Mouse (Mus musculus) urinary bladder, adult 18-20 months (tissue): ENCODE measurements around the gene Vsig2.

Experiments used
- DNase-seq, 2 experiments: peaks; one replicate each; pipeline ENCODE4 v3.0.0; 2022; ENCODE audit warnings: low spot score in 2 of 2, mixed read lengths in 2 of 2

Gene Vsig2

DNA sequence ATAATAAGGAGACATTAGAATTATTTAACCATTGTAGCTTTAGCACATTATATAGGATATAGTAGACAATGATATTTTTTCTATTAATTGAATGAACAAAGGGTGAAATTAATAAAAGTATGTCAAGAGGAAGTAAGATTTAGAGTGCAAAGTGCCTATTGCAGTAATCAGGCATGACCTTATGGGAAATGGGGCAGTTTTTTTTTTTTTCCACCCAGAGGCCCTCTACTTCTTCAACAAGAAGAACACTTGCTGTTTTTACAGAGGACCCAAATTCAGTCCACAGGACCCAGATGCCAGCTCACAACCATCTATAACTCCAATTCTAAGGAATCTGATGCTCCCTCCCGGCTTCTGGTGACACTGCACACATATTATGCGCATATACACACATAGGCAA is 21.6 kb downstream of the Vsig2 start:
- no peak for DNase-seq

DNA sequence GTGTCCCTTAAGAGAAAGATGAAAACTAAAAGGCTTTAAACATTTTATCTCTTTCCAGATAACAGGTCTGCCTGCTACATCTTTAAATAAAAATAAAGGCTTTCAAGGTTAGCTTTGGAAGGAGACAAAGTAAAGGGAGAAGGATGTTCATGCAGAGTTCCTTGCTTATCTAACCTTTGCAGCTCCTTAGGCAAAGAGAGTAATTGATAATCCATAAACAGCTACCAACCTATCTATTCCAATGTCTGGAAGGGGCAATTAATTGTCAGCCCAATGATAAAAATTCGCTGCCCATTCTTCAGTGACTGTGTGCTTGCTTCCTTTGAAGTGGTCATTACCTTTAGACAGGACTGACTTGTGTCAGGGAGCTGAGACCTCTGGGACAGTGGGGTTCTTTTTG is 24.8 kb downstream of the Vsig2 start:
- no peak for DNase-seq

DNA sequence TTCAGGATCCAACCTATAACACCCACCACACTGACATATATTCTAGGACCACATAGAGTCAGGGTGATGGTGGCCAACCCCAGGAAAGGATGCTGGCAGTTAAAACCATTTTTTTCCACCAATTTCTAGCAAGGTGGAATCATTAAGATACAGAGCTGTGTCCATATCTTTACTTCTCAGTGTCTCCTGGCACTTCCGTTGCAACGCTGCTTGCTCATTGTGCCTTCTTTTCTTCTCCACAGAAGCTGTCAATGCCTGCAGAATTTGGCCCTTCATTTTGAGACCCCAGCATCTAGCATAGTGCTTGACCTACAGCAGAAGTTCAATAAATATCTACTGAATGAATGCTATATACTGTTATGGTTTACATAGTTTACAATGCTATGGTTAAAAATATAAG is 28.0 kb downstream of the Vsig2 start:
- no peak for DNase-seq

DNA sequence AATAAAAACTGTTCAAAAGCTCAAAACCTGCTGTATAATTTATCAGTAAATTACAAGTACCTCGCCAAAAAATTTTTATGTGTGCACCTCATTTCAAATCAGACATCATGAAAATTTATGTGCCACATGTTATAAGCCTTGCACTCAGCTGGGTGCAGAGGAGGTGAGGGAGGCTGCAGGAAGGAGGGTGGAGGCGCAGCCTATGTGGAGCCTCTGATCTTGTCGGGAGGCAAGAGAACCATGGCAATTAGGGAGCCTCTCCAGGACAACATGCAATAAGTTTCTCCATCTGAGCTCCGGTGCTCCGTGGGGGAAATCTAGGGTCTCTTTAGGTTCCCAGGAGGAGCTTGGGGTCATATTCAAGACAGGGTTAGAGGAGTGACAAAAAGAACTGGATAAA is 28.4 kb downstream of the Vsig2 start:
- no peak for DNase-seq

DNA sequence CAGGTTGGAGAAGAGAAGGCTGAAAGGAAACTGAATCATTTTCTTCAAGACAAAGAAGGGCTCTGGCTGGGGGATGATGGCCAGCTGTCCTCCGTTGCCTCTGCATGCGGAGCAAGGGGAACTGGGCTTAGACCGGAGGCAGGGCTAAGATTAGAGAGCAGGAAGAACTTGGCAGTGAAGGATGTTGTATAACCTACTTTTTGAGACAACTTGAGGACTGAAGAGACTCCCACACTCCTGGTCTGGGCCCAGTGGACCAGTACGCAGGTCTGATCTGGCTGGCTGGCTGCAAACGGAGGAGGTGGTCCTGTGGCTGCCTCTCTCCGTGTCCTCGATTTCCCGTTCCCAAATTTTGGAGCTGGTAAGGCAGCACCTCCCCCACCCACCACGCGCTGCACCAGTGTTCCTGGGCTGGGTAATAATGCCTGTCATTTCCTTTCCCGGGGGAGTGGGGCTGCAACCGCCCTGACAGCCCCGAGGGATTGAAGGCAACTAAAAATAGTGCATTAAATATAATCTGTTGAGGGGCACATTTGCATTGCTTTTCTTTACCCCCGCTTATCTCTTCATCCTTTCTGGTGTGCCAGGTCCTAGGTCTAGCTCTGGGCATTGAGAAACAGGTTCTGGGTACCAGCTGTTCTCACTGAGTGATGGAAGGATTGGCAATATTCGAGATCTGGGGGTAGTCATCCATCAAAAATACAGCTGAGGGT is 29.0 kb downstream of the Vsig2 start:
- DNase-seq, result no peak

DNA sequence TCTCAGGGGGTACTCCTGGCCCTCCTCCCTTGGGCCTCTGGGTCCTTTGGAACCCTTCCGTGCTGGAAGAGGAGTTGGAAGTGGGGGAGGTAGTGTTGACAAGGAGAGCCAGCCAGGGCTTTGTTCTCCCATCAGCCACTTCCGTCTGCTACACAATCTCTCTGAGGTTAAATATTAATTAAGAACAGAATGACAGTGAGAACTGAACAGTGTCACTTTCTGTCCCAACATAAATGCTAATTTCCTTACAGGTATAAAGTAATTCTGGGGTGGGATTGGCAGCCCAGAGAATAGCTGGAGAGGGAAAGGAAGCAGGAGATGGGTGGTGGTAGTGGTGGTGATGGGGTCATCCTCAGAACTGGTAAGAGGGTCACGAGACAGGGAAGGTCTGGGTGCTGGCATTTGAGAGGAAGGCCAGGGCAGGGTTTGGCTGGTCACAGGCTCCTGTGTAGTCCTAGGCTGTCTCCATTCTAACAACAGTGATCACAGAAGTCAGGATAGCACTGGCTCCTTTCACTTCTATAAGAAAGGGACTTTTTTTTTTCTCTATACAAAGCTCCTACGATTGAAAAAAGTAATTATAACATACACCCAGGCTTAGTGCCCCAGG is 29.7 kb downstream of the Vsig2 start:
- DNase-seq, result no peak

DNA sequence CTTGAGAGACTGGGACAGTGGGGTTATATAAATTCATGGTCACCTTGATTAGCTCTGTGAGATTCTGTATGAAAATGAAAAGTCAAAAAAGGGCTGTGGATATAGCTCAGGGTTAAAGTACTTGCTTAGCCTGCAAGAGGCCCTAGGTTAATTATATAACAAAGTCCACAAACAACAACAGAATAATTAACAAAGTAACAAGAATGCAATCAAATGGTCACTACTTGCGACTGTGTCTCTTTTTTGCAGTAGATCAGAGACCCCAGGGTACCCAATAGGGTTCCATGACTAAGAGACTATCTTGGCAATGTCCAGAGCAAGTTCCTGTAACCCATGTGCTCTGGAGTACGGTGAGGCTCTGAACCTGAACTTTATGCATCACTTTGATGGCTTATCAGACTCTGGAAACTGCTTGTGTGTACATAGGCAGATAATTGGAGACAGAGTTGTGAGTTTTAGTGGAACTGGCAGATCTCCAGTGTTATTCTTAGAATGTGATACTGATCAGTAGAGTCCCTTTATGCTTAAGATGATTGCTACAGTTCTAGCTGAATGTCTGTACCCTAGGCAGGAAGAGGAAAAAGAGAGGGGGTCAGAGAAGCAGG is 30.3 kb downstream of the Vsig2 start:
- DNase-seq, result no peak

DNA sequence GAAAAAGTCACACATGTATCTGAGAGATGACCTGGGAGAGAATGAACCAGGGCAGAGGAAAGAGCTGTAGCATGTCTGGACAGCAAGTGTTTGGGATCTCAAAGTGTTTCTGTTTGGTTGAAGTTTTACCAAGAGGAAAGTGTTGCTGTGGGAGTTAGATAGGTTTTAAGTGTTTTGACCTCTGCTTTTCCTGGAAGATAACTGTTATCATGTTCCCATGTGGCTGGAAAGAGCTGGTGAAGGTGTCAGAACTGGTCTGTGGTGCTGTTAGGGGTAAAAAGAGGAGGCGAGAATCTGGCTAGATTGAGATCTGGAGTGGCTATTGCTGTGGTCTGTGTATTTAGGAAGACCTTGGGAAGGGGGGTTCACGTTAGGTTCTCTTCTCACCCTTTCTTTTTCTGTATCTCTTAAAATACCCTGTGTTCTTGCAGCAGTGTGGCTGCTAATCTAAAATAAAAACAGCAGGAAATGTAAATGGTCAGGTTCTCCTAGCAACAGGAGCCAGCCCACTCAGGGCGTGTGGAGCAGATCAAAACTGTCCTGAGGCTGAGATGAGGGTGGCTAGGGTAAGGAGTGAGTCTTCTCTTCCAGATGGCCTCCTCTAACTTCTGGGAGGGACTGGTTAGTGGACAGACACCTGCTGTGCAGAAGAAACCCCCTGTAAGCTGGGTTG is 33.3 kb downstream of the Vsig2 start:
- no peak for DNase-seq

DNA sequence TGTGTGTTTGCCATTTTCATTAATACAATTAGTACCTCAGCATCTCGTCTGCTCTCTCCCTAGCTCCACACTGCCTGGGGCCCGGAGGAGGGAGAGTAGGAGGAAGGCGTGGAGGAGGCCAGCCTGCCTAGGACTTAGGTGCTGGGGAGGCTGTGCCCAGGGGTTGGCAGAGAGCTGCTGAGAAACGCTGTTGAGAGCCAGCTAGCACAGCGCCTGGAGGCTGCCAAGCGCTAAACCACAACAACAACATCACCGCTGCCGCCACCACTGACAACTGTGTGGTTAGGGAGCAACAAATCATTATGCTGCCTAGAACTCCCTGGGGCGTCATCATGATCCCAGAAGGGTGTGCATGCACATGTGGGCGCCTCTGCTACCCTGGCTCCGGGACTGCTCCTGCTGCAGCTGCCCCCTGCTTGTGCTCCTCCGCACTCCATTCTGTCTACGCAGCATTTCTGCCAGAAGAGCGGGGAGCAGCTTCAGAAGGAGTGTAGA is 37.4 kb downstream of the Vsig2 start:
- DNase-seq, result no peak

DNA sequence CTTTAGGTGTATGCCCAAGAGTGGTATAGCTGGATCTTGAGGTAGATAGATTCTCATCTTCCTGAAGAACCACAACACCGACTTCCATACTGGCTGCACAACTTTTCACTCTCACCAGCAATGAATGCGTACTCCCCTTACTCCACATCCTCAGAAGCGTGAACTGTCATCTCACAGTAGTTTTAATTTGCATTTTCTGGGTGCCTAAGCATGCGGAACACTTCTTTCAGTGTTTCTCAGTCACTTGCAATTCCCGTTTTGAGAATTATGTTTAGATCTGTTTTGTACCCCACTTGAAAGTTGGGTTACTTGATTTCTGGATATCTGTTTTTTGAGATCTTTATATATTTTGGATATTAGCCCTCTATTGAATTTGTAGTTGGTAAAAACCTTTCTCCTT is 44.5 kb downstream of the Vsig2 start:
- DNase-seq, result no peak

DNA sequence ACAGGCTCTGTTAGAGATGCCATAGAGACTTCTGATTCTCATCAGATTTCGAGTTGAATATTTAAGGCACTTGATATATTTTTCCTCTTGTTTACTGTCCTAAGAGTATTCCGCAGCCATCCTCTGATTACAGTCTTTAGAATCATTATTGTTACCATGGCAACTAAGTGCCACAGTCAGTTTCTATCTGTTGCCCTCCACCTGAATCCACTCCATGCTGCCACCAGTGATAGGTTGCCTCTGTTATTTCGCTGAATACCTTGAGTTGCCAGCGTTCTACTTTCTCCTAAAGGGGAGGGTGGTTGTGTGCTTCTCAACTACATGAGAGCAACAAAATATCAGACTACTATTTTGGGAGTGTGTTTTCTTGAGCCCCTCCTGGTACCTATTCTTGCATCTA is 47.7 kb downstream of the Vsig2 start:
- DNase-seq, result no peak

DNA sequence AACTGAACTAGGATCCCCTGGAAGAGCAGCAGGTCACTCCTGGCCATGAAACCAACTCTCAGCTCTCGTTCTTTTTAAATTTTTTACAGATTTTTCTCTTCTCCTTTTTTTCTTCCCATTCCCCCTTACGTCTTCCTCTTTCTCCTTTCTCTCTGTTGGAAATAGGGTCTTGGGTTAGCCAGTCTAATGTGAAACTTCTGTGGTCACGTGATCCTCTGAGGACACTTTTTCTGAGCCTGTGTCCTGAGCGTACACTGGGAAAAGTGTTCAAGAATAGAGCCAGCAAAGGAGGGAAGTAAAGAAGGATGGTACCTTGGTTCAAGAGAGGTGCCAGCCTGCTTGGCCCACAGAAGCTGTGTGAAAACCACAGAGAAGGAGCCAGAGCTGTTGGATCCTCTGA is 51.3 kb downstream of the Vsig2 start:
- DNase-seq, result no peak

DNA sequence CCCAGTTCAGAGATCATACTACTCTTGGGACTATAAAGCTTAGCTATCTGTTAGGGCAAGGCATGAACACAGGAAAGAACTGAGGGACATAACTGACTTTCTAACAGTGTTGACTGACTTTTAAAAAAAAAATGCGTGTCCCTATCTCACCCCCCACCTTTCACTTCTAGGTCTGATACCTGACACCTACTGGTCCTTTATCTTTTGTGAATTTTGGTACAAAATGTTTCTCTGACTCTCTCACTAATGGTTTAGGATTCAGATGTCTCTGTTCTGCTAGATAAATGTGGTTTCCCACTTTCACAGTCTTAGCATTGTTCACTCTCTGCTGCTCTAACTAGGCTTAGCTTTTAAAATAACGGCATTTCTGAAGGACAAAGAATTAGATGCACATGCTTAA is 53.0 kb downstream of the Vsig2 start:
- no peak for DNase-seq

DNA sequence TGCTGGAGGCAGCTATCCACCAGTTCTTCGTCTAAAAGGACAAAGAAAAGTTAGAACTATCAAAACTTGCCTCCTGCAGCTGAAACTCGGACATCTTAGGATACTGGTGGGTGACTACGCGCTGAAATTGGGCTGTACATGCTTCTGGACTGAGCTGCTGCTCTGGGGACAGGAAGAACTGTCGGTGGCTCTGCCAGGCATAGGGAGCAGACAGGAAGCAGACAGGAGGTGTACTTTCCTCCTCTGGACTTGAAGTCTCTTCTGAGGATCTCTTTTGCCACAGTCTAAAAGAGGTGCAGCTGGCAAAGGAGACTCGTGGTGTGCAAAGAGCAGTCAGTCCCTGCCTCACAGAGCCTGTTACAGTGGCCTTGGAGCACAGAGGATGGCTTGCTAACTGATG is 53.6 kb downstream of the Vsig2 start:
- no peak for DNase-seq

DNA sequence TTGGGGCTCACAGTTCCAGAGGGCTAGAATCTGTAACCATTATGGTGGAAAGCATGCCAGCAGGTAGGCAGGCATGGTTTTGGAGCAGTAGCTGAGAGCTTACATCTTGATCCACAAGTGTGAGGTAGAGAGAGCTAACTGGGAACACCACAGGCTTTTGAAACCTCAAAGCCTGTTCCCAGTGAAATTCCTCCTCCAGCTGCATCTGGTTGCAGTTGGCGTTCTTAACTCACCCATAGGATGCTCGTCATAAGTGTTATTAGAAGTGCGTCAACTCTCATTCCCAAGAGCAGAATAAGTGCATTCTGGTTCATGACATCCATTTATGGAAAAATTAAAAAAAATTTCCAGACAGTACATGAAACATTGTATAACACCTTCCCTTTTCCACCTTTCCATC is 54.6 kb downstream of the Vsig2 start:
- DNase-seq, result no peak
